Mouse (Mus musculus) embryonic facial prominence, embryonic 15.5 days (tissue): ENCODE measurements around the gene Shank2. TPM values are rescaled to one million over a fixed set of nuclear protein-coding genes. Genes with fewer than 3 reads are reported as not detected.

Experiments
- ATAC-seq: fragments of 200-750 bp; cut with Nextera tagmentation; 2 replicates; pipeline ENCODE4 v1.8.0; 2017; ENCODE audit warnings: low read depth, moderate TSS enrichment; ENCODE audit not compliant: insufficient number of reproducible peaks, low FRiP score, low TSS enrichment
- H3K27ac ChIP-seq: fragments of 300-500 bp; sonication (generic); replicated peaks from 2 replicates; pipeline ENCODE4 v1.5.1; 2015; ENCODE audit warnings: mild to moderate bottlenecking, inconsistent platforms
- H3K27me3 ChIP-seq: fragments of 300-500 bp; sonication (generic); 2 replicates; pipeline ENCODE4 v1.6.1; 2015; ENCODE audit warnings: inconsistent platforms
- H3K36me3 ChIP-seq: fragments of 300-500 bp; sonication (generic); 2 replicates; pipeline ENCODE4 v1.6.1; 2015; ENCODE audit warnings: mild to moderate bottlenecking, inconsistent platforms
- H3K4me1 ChIP-seq: fragments of 300-500 bp; sonication (generic); 2 replicates; pipeline ENCODE4 v1.6.1; 2015; ENCODE audit warnings: inconsistent platforms
- H3K4me2 ChIP-seq: fragments of 300-500 bp; sonication (generic); replicated peaks from 2 replicates; pipeline ENCODE4 v1.6.1; 2015; ENCODE audit warnings: mild to moderate bottlenecking, inconsistent platforms
- H3K4me3 ChIP-seq: fragments of 300-500 bp; sonication (generic); replicated peaks from 2 replicates; pipeline ENCODE4 v1.5.1; 2015; ENCODE audit warnings: mild to moderate bottlenecking, inconsistent platforms
- H3K9ac ChIP-seq: fragments of 300-500 bp; sonication (generic); 2 replicates; pipeline ENCODE4 v1.6.1; 2015; ENCODE audit warnings: inconsistent platforms
- H3K9me3 ChIP-seq: fragments of 300-500 bp; sonication (generic); replicated peaks from 2 replicates; pipeline ENCODE4 v1.6.1; 2016; ENCODE audit warnings: inconsistent platforms
- WGBS: fragments of 180-500 bp; shearing (Covaris S2); methylation state at CpG from one replicate; pipeline ENCODE4 v1.1.7; 2015; 5-methylcytosine and 5-hydroxymethylcytosine counted together
- polyA plus RNA-seq: library from polyadenylated mRNA; unstranded; fragments of >200 nt; fragmentation: Nextera tagmentation; extraction: Ambion mirVana; gene quantifications from 2 replicates; pipeline ENCODE4 v1.2.1, GENCODE M21; 2015

Shank2 gene
- polyA plus RNA-seq, 1 experiment from 2014 or later, result 1.1 TPM

- ATAC-seq, result peak; percentile 76
- H3K27ac ChIP-seq, result peak overlapping the region; percentile 71
- H3K9ac ChIP-seq, result peak overlapping the region; percentile 26
- peak overlapping the region; percentile 44 for H3K4me3 ChIP-seq
- H3K4me2 ChIP-seq, result peak overlapping the region; percentile 76
- no peaks in the 10 kb centered on the region for H3K9me3 ChIP-seq
- no peaks in the 10 kb centered on the region for H3K36me3 ChIP-seq
- WGBS, result under 1% methylated on average over 44 of the region's 45 CpGs
- H3K27me3 ChIP-seq, result 0 out of 2 replicates have a peak, but pooled peaks cover 3% of the 10 kb centered on the region
- H3K4me1 ChIP-seq, result peaks cover 20% of the 10 kb centered on the region
These were observed 282.7 kb downstream of the Shank2 start for GRCm38 (mm10) chr7:144284241-144285065.

- no peak for ATAC-seq
These were observed 283.4 kb downstream of the Shank2 start for GRCm38 (mm10) chr7:144285066-144285633.

GRCm38 (mm10) chr7:144285912-144286311 is 284.2 kb downstream of the Shank2 start:
- Histone ChIP-seq H3K4me3 (no peak overlapping the region), H3K36me3 (no peaks in the 10 kb centered on the region), H3K27ac (no peak overlapping the region), H3K4me2 (peak overlapping the region; percentile 76), H3K4me1 (peaks cover 24% of the 10 kb centered on the region), H3K27me3 (0 out of 2 replicates have a peak, but pooled peaks cover 3% of the 10 kb centered on the region), H3K9me3 (no peaks in the 10 kb centered on the region), H3K9ac (no peak overlapping the region)
- WGBS, result 70% methylated on average over 4 of the region's 4 CpGs
- no peak for ATAC-seq

More at GRCm38 (mm10) chr7:144285066-144285633, 283.4 kb downstream of the Shank2 start:
- Histone ChIP-seq H3K27ac (peak overlapping the region; percentile 71; the same call in 1 of the 2 replicates), H3K27me3 (0 out of 2 replicates have a peak, but pooled peaks cover 3% of the 10 kb centered on the region), H3K9ac (no peak overlapping the region), H3K4me3 (peak overlapping the region; percentile 44), H3K9me3 (no peaks in the 10 kb centered on the region), H3K4me2 (peak overlapping the region; percentile 76), H3K36me3 (no peaks in the 10 kb centered on the region), H3K4me1 (peaks cover 24% of the 10 kb centered on the region)
- WGBS, result 13% methylated on average over 5 of the region's 5 CpGs

GRCm38 (mm10) chr7:144287991-144288390 is 286.3 kb downstream of the Shank2 start:
- Histone ChIP-seq H3K27me3 (0 out of 2 replicates have a peak, but pooled peaks cover 3% of the 10 kb centered on the region), H3K4me1 (peaks cover 24% of the 10 kb centered on the region), H3K27ac (no peak overlapping the region), H3K36me3 (no peaks in the 10 kb centered on the region), H3K4me2 (no peak overlapping the region), H3K9ac (no peak overlapping the region), H3K4me3 (no peak overlapping the region), H3K9me3 (no peaks in the 10 kb centered on the region)
- 64% methylated on average over 6 of the region's 6 CpGs for WGBS
- ATAC-seq, result no peak

GRCm38 (mm10) chr7:144291478-144291877 is 289.8 kb downstream of the Shank2 start:
- Histone ChIP-seq H3K27me3 (no peaks in the 10 kb centered on the region), H3K4me1 (0 out of 2 replicates have a peak, but pooled peaks cover 4% of the 10 kb centered on the region), H3K9me3 (no peaks in the 10 kb centered on the region), H3K9ac (no peak overlapping the region), H3K4me3 (no peak overlapping the region), H3K4me2 (no peak overlapping the region), H3K36me3 (no peaks in the 10 kb centered on the region), H3K27ac (no peak overlapping the region)
- 48% methylated on average over 7 of the region's 7 CpGs for WGBS
- no peak for ATAC-seq

- Histone ChIP-seq H3K4me2 (no peak overlapping the region), H3K27me3 (no peaks in the 10 kb centered on the region), H3K4me1 (0 out of 2 replicates have a peak, but pooled peaks cover 4% of the 10 kb centered on the region), H3K4me3 (no peak overlapping the region), H3K36me3 (no peaks in the 10 kb centered on the region), H3K27ac (no peak overlapping the region), H3K9ac (no peak overlapping the region), H3K9me3 (no peaks in the 10 kb centered on the region)
- 75% methylated on average over 3 of the region's 3 CpGs for WGBS
- no peak for ATAC-seq
These were observed 291.9 kb downstream of the Shank2 start for GRCm38 (mm10) chr7:144293611-144294010.

GRCm38 (mm10) chr7:144294239-144295200 is 292.8 kb downstream of the Shank2 start:
- H3K4me2 ChIP-seq, result no peak overlapping the region
- WGBS, result 41% methylated on average over 13 of the region's 13 CpGs
- H3K36me3 ChIP-seq, result no peaks in the 10 kb centered on the region
- H3K4me1 ChIP-seq, result 0 out of 2 replicates have a peak, but pooled peaks cover 4% of the 10 kb centered on the region
- no peak overlapping the region for H3K4me3 ChIP-seq
- H3K27me3 ChIP-seq, result no peaks in the 10 kb centered on the region
- no peak for ATAC-seq
- H3K9ac ChIP-seq, result no peak overlapping the region
- H3K27ac ChIP-seq, result no peak overlapping the region
- H3K9me3 ChIP-seq, result no peaks in the 10 kb centered on the region

- no peaks in the 10 kb centered on the region for H3K4me1 ChIP-seq
- H3K9me3 ChIP-seq, result no peaks in the 10 kb centered on the region
- H3K4me2 ChIP-seq, result no peak overlapping the region
- no peak for ATAC-seq
- no peak overlapping the region for H3K9ac ChIP-seq
- no peak overlapping the region for H3K4me3 ChIP-seq
- H3K27me3 ChIP-seq, result no peaks in the 10 kb centered on the region
- H3K36me3 ChIP-seq, result no peaks in the 10 kb centered on the region
- H3K27ac ChIP-seq, result no peak overlapping the region
- 72% methylated on average over 2 of the region's 2 CpGs for WGBS
These were observed 297.6 kb downstream of the Shank2 start for GRCm38 (mm10) chr7:144299351-144299750.

GRCm38 (mm10) chr7:144301646-144302045 is 299.9 kb downstream of the Shank2 start:
- Histone ChIP-seq H3K4me1 (no peaks in the 10 kb centered on the region), H3K36me3 (no peaks in the 10 kb centered on the region), H3K4me3 (no peak overlapping the region), H3K9me3 (no peaks in the 10 kb centered on the region), H3K27ac (no peak overlapping the region), H3K27me3 (no peaks in the 10 kb centered on the region), H3K4me2 (no peak overlapping the region), H3K9ac (no peak overlapping the region)
- WGBS, result 88% methylated on average over 4 of the region's 4 CpGs
- no peak for ATAC-seq

- H3K4me2 ChIP-seq, result no peak overlapping the region
- H3K9me3 ChIP-seq, result no peaks in the 10 kb centered on the region
- ATAC-seq, result no peak
- H3K4me1 ChIP-seq, result no peaks in the 10 kb centered on the region
- H3K36me3 ChIP-seq, result no peaks in the 10 kb centered on the region
- no peak overlapping the region for H3K4me3 ChIP-seq
- no peak overlapping the region for H3K9ac ChIP-seq
- WGBS, result 72% methylated on average over 5 of the region's 5 CpGs
- no peak overlapping the region for H3K27ac ChIP-seq
- no peaks in the 10 kb centered on the region for H3K27me3 ChIP-seq
These were observed 300.8 kb downstream of the Shank2 start for GRCm38 (mm10) chr7:144302498-144302897.
